Mouse (Mus musculus) erythroblast, embryonic 14.5 days (primary cell): ENCODE data around the gene Mgat3. TPM values are rescaled to one million over a fixed set of nuclear protein-coding genes. Genes with fewer than 3 reads are reported as not detected.
A peak's percentile ranks its signal among the peaks of the same experiment; 100 is the strongest.

Experiments
- H3K27me3 ChIP-seq: 2 replicates; pipeline ENCODE4 v1.6.1; 2012; ENCODE audit warnings: inconsistent platforms; ENCODE audit not compliant: control insufficient read depth
- H3K36me3 ChIP-seq: 2 replicates; pipeline ENCODE4 v1.6.1; 2012; ENCODE audit warnings: mild to moderate bottlenecking, inconsistent platforms; ENCODE audit not compliant: control insufficient read depth
- H3K4me1 ChIP-seq: 2 replicates; pipeline ENCODE4 v1.6.1; 2012; ENCODE audit warnings: inconsistent platforms; ENCODE audit not compliant: control insufficient read depth
- H3K4me3 ChIP-seq: replicated peaks from 2 replicates; pipeline ENCODE3; 2012; ENCODE audit warnings: moderate library complexity, mild to moderate bottlenecking, inconsistent platforms
- H3K9me3 ChIP-seq: 2 replicates; pipeline ENCODE4 v1.6.1; 2012; ENCODE audit warnings: low read length, inconsistent platforms, mixed read lengths; ENCODE audit not compliant: control insufficient read depth
- GATA1 ChIP-seq: IDR thresholded peaks from 2 replicates; pipeline ENCODE4 v1.6.1; 2012; ENCODE audit warnings: low read length, inconsistent platforms, mixed read lengths
- TAL1 ChIP-seq: IDR thresholded peaks from 3 replicates; pipeline ENCODE4 v1.6.1; 2012; ENCODE audit warnings: low read length, inconsistent platforms, mixed read lengths
- polyA plus RNA-seq: library from polyadenylated mRNA; stranded (reverse); fragments of >175 nt; gene quantifications from 2 replicates; pipeline ENCODE4 v1.2.3, GENCODE M21; 2012

Gene Mgat3
- polyA plus RNA-seq, 1 experiment, result not detected

- Histone ChIP-seq H3K4me1 (peaks cover 93% of the 10 kb centered on the region), H3K27me3 (no peaks in the 10 kb centered on the region), H3K9me3 (peaks cover 3% of the 10 kb centered on the region; the same call in 1 of the 2 replicates), H3K36me3 (peaks cover 55% of the 10 kb centered on the region), H3K4me3 (peak overlapping the region; percentile 97)
- TF ChIP-seq GATA1 (no peak), TAL1 (no peak)
These were observed 39.1 kb upstream of the Mgat3 start for GRCm38 (mm10) chr15:80134450-80134847.

GRCm38 (mm10) chr15:80135499-80135898, 38.0 kb upstream of the Mgat3 start:
- TF ChIP-seq GATA1 (no peak), TAL1 (no peak)
- no peaks in the 10 kb centered on the region for H3K27me3 ChIP-seq
- peaks cover 85% of the 10 kb centered on the region for H3K4me1 ChIP-seq
- peaks cover 3% of the 10 kb centered on the region; the same call in 1 of the 2 replicates for H3K9me3 ChIP-seq
- H3K36me3 ChIP-seq, result peaks cover 66% of the 10 kb centered on the region
- no peak overlapping the region for H3K4me3 ChIP-seq

- H3K4me1 ChIP-seq, result peaks cover 73% of the 10 kb centered on the region
These were observed 36.9 kb upstream of the Mgat3 start for GRCm38 (mm10) chr15:80136645-80137044.

GRCm38 (mm10) chr15:80137945-80138791, 35.4 kb upstream of the Mgat3 start:
- TF ChIP-seq GATA1, result no peak
- no peak for TF ChIP-seq TAL1
- Histone ChIP-seq H3K4me1 (peaks cover 62% of the 10 kb centered on the region), H3K9me3 (peaks cover 7% of the 10 kb centered on the region), H3K27me3 (no peaks in the 10 kb centered on the region), H3K4me3 (no peak overlapping the region), H3K36me3 (peaks cover 92% of the 10 kb centered on the region)

More at GRCm38 (mm10) chr15:80136645-80137044, 36.9 kb upstream of the Mgat3 start:
- TF ChIP-seq GATA1 (no peak), TAL1 (no peak)
- H3K9me3 ChIP-seq, result peaks cover 3% of the 10 kb centered on the region
- H3K4me3 ChIP-seq, result no peak overlapping the region
- H3K36me3 ChIP-seq, result peaks cover 77% of the 10 kb centered on the region
- no peaks in the 10 kb centered on the region for H3K27me3 ChIP-seq

- H3K4me1 ChIP-seq, result peaks cover 46% of the 10 kb centered on the region
- H3K4me3 ChIP-seq, result no peak overlapping the region
- H3K27me3 ChIP-seq, result no peaks in the 10 kb centered on the region
- H3K36me3 ChIP-seq, result peaks cover 98% of the 10 kb centered on the region
- TF ChIP-seq GATA1, result no peak
- TF ChIP-seq TAL1, result no peak
- peaks cover 7% of the 10 kb centered on the region for H3K9me3 ChIP-seq
These were observed 33.2 kb upstream of the Mgat3 start for GRCm38 (mm10) chr15:80140302-80140701.

- Histone ChIP-seq H3K4me3 (no peak overlapping the region), H3K9me3 (peaks cover 7% of the 10 kb centered on the region), H3K36me3 (peaks cover 98% of the 10 kb centered on the region), H3K4me1 (peaks cover 41% of the 10 kb centered on the region), H3K27me3 (no peaks in the 10 kb centered on the region)
- no peak for TF ChIP-seq TAL1
These were observed 32.6 kb upstream of the Mgat3 start for GRCm38 (mm10) chr15:80140878-80141277.

- Histone ChIP-seq H3K9me3 (peaks cover 4% of the 10 kb centered on the region; the same call in 1 of the 2 replicates), H3K27me3 (no peaks in the 10 kb centered on the region), H3K4me3 (no peak overlapping the region), H3K4me1 (peaks cover 35% of the 10 kb centered on the region), H3K36me3 (peaks cover 93% of the 10 kb centered on the region)
- TF ChIP-seq GATA1 (no peak), TAL1 (no peak)
These were observed 31.4 kb upstream of the Mgat3 start for GRCm38 (mm10) chr15:80142130-80142529.

GRCm38 (mm10) chr15:80143760-80144159, 29.8 kb upstream of the Mgat3 start:
- no peak overlapping the region for H3K4me3 ChIP-seq
- TF ChIP-seq GATA1 (no peak), TAL1 (no peak)
- H3K9me3 ChIP-seq, result peaks cover 4% of the 10 kb centered on the region; the same call in 1 of the 2 replicates
- H3K4me1 ChIP-seq, result peaks cover 24% of the 10 kb centered on the region
- peaks cover 90% of the 10 kb centered on the region for H3K36me3 ChIP-seq
- H3K27me3 ChIP-seq, result no peaks in the 10 kb centered on the region

- Histone ChIP-seq H3K9me3 (peaks cover 4% of the 10 kb centered on the region; the same call in 1 of the 2 replicates), H3K4me3 (no peak overlapping the region), H3K36me3 (peaks cover 90% of the 10 kb centered on the region), H3K27me3 (no peaks in the 10 kb centered on the region), H3K4me1 (peaks cover 15% of the 10 kb centered on the region)
- TF ChIP-seq TAL1 (no peak), GATA1 (no peak)
These were observed 28.1 kb upstream of the Mgat3 start for GRCm38 (mm10) chr15:80145397-80145796.
